Mouse (Mus musculus) layer of hippocampus, adult 18-20 months (tissue): ENCODE data around the gene Josd2. TPM values are rescaled to one million over a fixed set of nuclear protein-coding genes. Genes with fewer than 3 reads are reported as not detected.

Experiments used
- DNase-seq, 2 experiments: peaks; one replicate each; pipeline ENCODE4 v3.0.0; 2022; ENCODE audit warnings: low spot score in 2 of 2
- microRNA-seq, 2 experiments: library from miRNA; unstranded; fragments of <30 nt; microRNA quantifications; one replicate each; pipeline ENCODE4 v1.2.0; 2021
- total RNA-seq, 2 experiments: library from RNA; stranded (reverse); gene quantifications; 2 replicates each; pipeline ENCODE4 v1.2.3; 2021

Gene Josd2
- total RNA-seq, 2 experiments from 2014 or later: 86.1 to 100 TPM

DNA sequence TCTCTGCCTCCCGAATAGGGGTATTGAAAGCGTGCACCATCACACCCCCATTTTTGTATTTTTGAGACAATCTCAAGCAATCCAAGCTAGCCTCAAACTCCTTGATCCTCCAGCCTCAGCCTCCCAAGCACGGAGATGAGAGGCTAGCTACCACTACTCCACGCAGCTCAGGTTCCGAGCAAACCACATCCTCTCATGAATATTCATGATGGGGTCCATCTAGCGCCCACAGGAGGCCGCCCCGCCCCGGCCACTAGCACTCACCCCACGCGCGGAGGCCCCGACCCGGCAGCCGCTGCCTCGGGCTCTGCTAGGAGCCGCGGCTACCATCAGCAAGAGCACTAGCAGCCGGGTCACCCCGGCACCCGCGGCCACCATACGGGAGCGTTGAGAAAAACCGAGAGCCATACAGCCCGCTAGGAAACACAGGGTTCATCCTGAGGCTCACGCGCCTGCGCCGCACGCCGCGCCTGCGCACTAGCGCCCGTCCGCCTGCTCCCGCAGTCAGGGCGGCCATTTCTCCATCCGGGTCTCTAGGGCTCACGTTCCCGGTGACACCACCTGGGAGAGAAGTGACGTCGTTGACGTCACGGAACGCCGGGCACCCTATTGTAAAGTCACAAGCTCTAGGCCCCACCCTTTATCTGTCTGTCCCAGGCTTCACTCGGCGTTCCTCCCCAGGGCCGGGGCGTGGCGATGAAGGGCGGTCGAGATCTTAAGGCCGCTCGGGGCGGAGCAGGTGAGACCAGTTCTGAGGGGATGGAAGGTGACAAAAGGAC, 28.4 kb downstream of the Josd2 start, which contains the start of the genes Emc10 and Fam71e1:
TSS of gene Emc10 (minus strand) at position 538 of the 779 bp plus-strand sequence.
TSS of gene Fam71e1 (plus strand) at position 590 of the 779 bp plus-strand sequence.
- peak; percentile 98 to 99 for DNase-seq

GRCm38 (mm10) chr7:44496771-44497109, 29.0 kb downstream of the Josd2 start:
- DNase-seq: no peak

- DNase-seq: no peak
Measured at GRCm38 (mm10) chr7:44497361-44498055, 29.7 kb downstream of the Josd2 start.

- no peak for DNase-seq
Measured at GRCm38 (mm10) chr7:44498922-44499321, 31.1 kb downstream of the Josd2 start.

GRCm38 (mm10) chr7:44500046-44500445, 32.3 kb downstream of the Josd2 start:
- DNase-seq: no peak

- peak; percentile 59 to 84 for DNase-seq
Measured at GRCm38 (mm10) chr7:44501563-44502115, 33.9 kb downstream of the Josd2 start.

DNA sequence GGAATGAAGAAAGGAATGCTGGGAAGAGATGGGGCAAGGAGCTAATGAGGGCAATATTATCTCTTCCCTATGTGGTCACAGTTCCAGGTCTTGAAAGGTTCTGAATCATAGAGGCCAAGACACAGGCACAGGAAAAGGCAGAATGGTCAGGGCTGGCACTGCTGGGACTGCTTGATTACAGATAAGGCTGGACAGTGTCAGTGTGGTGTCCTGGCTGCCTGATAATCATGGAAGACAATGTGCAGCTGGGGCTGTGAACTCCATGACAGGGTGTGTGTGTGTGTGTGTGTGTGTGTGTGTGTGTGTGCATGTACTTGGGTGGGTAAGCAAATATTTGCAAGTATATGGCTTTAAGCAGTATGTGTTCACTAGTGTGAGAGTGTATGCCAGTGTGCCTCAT, 39.7 kb downstream of the Josd2 start:
- no peak for DNase-seq

DNA sequence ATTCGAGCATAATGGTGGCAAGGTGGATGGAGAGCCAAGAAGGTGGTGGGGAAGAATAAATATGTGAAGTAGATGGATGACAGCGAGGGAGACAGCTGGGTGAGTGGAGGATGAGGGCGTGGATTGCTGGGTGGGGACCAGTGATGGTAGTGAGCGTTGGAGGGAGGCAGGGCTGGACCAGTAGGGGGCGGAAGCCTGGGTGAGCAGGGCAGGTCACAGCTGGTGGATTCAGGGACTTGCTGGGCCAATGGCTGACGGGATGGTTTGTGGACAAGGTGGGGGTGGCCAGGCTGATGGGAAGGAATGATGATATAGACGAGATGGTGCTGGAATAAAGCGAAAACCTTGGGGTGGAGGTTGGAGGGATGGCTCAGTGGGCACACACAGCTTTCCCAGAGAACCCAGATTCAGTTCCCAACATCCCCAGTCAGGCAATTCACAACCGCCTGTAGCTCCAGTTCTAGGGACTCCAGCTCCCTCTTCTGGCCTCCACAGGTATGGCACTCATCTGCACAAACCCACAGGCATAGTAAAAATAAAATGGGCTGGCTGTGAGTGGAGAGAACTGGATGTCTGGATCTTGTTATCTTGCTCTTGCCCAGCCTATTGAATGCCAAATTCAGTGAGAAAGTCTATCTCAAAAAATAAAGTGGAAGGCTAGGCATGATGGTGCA, 51.6 kb downstream of the Josd2 start:
- no peak for DNase-seq

- DNase-seq: no peak
Measured at GRCm38 (mm10) chr7:44520990-44521389, 53.2 kb downstream of the Josd2 start.

Small RNA genes within 50 kb of the gene (microRNA-seq; reads per million reads assigned to microRNA genes)
- 6.9 to 13.7 reads per million in 2 experiments for gene Mir7052

Other genes with a start within 250 kb of the Josd2 start
- not detected for gene Klk1, start 242.6 kb upstream of the Josd2 start, total RNA-seq
- gene Gm36864, start 231.8 kb upstream of the Josd2 start, total RNA-seq: not detected
- gene 1700028J19Rik, start 221.3 kb upstream of the Josd2 start, total RNA-seq: under 1 TPM; 0.62 to 0.84 TPM
- 10 to 100 TPM; 78.3 to 89.3 TPM for gene 2410002F23Rik, start 221.3 kb upstream of the Josd2 start, total RNA-seq
- not detected for gene Acp4, start 210.6 kb upstream of the Josd2 start, total RNA-seq
- gene Gm15517, start 206.5 kb upstream of the Josd2 start, total RNA-seq: not detected
- 1 to 10 TPM; 3.3 to 3.6 TPM for gene Clec11a, start 161.1 kb upstream of the Josd2 start, total RNA-seq
- gene Shank1, start 157.7 kb upstream of the Josd2 start, total RNA-seq: 100 to 1,000 TPM; 626 to 653 TPM
- gene Syt3, start 83.9 kb upstream of the Josd2 start, total RNA-seq: 10 to 100 TPM; 85.4 to 87.4 TPM
- 1 to 10 TPM; 2.1 to 4.5 TPM for gene 1700008O03Rik, start 82.2 kb upstream of the Josd2 start, total RNA-seq
- 100 to 1,000 TPM; 336 to 349 TPM for gene Lrrc4b, start 39.0 kb upstream of the Josd2 start, total RNA-seq
- 10 to 100 TPM; 13.0 TPM for gene Aspdh, start 2.6 kb upstream of the Josd2 start, total RNA-seq
- gene Emc10, start 28.5 kb downstream of the Josd2 start, total RNA-seq: 100 to 1,000 TPM; 235 to 245 TPM
- 10 to 100 TPM; 16.2 to 17.6 TPM for gene Fam71e1, start 28.6 kb downstream of the Josd2 start, total RNA-seq
- under 1 TPM; 0.27 to 0.28 TPM for gene Mybpc2, start 56.7 kb downstream of the Josd2 start, total RNA-seq
- not detected for gene Spib, start 64.1 kb downstream of the Josd2 start, total RNA-seq
- 10 to 100 TPM in 1 of 2 experiments, 1 to 10 TPM in 1; 9.4 to 13.2 TPM for gene Pold1, start 80.9 kb downstream of the Josd2 start, total RNA-seq
- gene Nr1h2, start 86.0 kb downstream of the Josd2 start, total RNA-seq: 10 to 100 TPM; 64.9 to 68.5 TPM
- not detected for gene Napsa, start 104.4 kb downstream of the Josd2 start, total RNA-seq
- 100 to 1,000 TPM; 164 to 170 TPM for gene Kcnc3, start 122.7 kb downstream of the Josd2 start, total RNA-seq
- gene Myh14, start 202.9 kb downstream of the Josd2 start, total RNA-seq: 10 to 100 TPM; 31.4 to 33.4 TPM
- not detected for gene Izumo2, start 240.8 kb downstream of the Josd2 start, total RNA-seq